Mouse (Mus musculus) neural tube, embryonic 15.5 days (tissue): ENCODE measurements around the gene Drg1. TPM values are rescaled to one million over a fixed set of nuclear protein-coding genes. Genes with fewer than 3 reads are reported as not detected.

Source experiments
- ATAC-seq: fragments of 200-750 bp; cut with Nextera tagmentation; 2 replicates; pipeline ENCODE4 v1.8.0; 2017; ENCODE audit warnings: mild to moderate bottlenecking, moderate TSS enrichment, moderate library complexity; ENCODE audit not compliant: low FRiP score
- H3K27ac ChIP-seq: fragments of 300-500 bp; sonication (generic); replicated peaks from 2 replicates; pipeline ENCODE4 v1.5.1; 2015; ENCODE audit warnings: mild to moderate bottlenecking, inconsistent platforms
- H3K27me3 ChIP-seq: fragments of 300-500 bp; sonication (generic); replicated peaks from 2 replicates; pipeline ENCODE4 v1.6.1; 2015; ENCODE audit warnings: inconsistent platforms
- H3K36me3 ChIP-seq: fragments of 300-500 bp; sonication (generic); 2 replicates; pipeline ENCODE4 v1.6.1; 2015; ENCODE audit warnings: inconsistent platforms
- H3K4me1 ChIP-seq: fragments of 300-500 bp; sonication (generic); 2 replicates; pipeline ENCODE4 v1.6.1; 2015; ENCODE audit warnings: inconsistent platforms
- H3K4me2 ChIP-seq: fragments of 300-500 bp; sonication (generic); 2 replicates; pipeline ENCODE4 v1.6.1; 2015; ENCODE audit warnings: inconsistent platforms, mild to moderate bottlenecking, moderate library complexity
- H3K4me3 ChIP-seq: fragments of 300-500 bp; sonication (generic); replicated peaks from 2 replicates; pipeline ENCODE4 v1.5.1; 2015; ENCODE audit warnings: mild to moderate bottlenecking, inconsistent platforms
- H3K9ac ChIP-seq: fragments of 300-500 bp; sonication (generic); replicated peaks from 2 replicates; pipeline ENCODE4 v1.6.1; 2015; ENCODE audit warnings: mild to moderate bottlenecking, inconsistent platforms
- H3K9me3 ChIP-seq: fragments of 300-500 bp; sonication (generic); replicated peaks from 2 replicates; pipeline ENCODE4 v1.6.1; 2016; ENCODE audit warnings: inconsistent platforms
- WGBS: fragments of 180-500 bp; shearing (Covaris S2); methylation state at CpG from one replicate; pipeline ENCODE4 v1.1.7; 2015; ENCODE audit warnings: mixed read lengths; 5-methylcytosine and 5-hydroxymethylcytosine counted together
- polyA plus RNA-seq: library from polyadenylated mRNA; unstranded; fragments of >200 nt; fragmentation: Nextera tagmentation; extraction: Ambion mirVana; gene quantifications from 2 replicates; pipeline ENCODE4 v1.2.1, GENCODE M21; 2015

Gene Drg1
- polyA plus RNA-seq, 1 experiment from 2014 or later, result 194 TPM

GRCm38 (mm10) chr11:3288521-3289301, 22.5 kb upstream of the Drg1 start, which contains the start of gene Patz1:
Gene Patz1, plus strand, starts transcription at chr11:3288874.
- peak; percentile 21 for ATAC-seq
- Histone ChIP-seq H3K36me3 (peaks cover 2% of the 10 kb centered on the region; the same call in 1 of the 2 replicates), H3K4me1 (peaks cover 50% of the 10 kb centered on the region), H3K27me3 (no peaks in the 10 kb centered on the region), H3K27ac (peak within 1 kb of the TSS; percentile 100), H3K9me3 (no peaks in the 10 kb centered on the region), H3K9ac (peak within 1 kb of the TSS; percentile 96), H3K4me2 (peak within 1 kb of the TSS; percentile 93), H3K4me3 (peak within 1 kb of the TSS; percentile 85)
- WGBS, result under 1% methylated on average over 41 of the region's 41 CpGs

GRCm38 (mm10) chr11:3287921-3288320, 21.7 kb upstream of the Drg1 start:
- ATAC-seq, result no peak
- Histone ChIP-seq H3K9ac (peak overlapping the region; percentile 96; the same call in 1 of the 2 replicates), H3K27me3 (no peaks in the 10 kb centered on the region), H3K4me2 (peak overlapping the region; percentile 93), H3K9me3 (no peaks in the 10 kb centered on the region), H3K36me3 (no peaks in the 10 kb centered on the region), H3K27ac (peak overlapping the region; percentile 100; the same call in 1 of the 2 replicates), H3K4me1 (peaks cover 42% of the 10 kb centered on the region), H3K4me3 (peak overlapping the region; percentile 85)
- 61% methylated on average over 5 of the region's 5 CpGs for WGBS

- H3K9me3 ChIP-seq, result no peaks in the 10 kb centered on the region
- peaks cover 34% of the 10 kb centered on the region for H3K4me1 ChIP-seq
- no peak overlapping the region for H3K4me2 ChIP-seq
- no peak overlapping the region for H3K4me3 ChIP-seq
- no peak overlapping the region for H3K27ac ChIP-seq
- H3K9ac ChIP-seq, result no peak overlapping the region
- no peak for ATAC-seq
- 24% methylated on average over 6 of the region's 6 CpGs for WGBS
- no peaks in the 10 kb centered on the region for H3K27me3 ChIP-seq
- no peaks in the 10 kb centered on the region for H3K36me3 ChIP-seq
Observed at GRCm38 (mm10) chr11:3287131-3287530, 20.9 kb upstream of the Drg1 start.

GRCm38 (mm10) chr11:3285940-3286339, 19.7 kb upstream of the Drg1 start:
- H3K4me2 ChIP-seq, result no peak overlapping the region
- H3K36me3 ChIP-seq, result no peaks in the 10 kb centered on the region
- WGBS, result 95% methylated on average over 3 of the region's 3 CpGs
- no peak overlapping the region for H3K9ac ChIP-seq
- H3K9me3 ChIP-seq, result no peaks in the 10 kb centered on the region
- H3K27me3 ChIP-seq, result no peaks in the 10 kb centered on the region
- H3K4me3 ChIP-seq, result no peak overlapping the region
- no peak for ATAC-seq
- H3K27ac ChIP-seq, result no peak overlapping the region
- H3K4me1 ChIP-seq, result peaks cover 22% of the 10 kb centered on the region

- Histone ChIP-seq H3K27me3 (no peaks in the 10 kb centered on the region), H3K4me2 (no peak overlapping the region), H3K4me3 (no peak overlapping the region), H3K4me1 (peaks cover 16% of the 10 kb centered on the region), H3K36me3 (no peaks in the 10 kb centered on the region), H3K9me3 (no peaks in the 10 kb centered on the region), H3K9ac (no peak overlapping the region), H3K27ac (no peak overlapping the region)
- no peak for ATAC-seq
- 94% methylated on average over 6 of the region's 6 CpGs for WGBS
Observed at GRCm38 (mm10) chr11:3283645-3284044, 17.4 kb upstream of the Drg1 start.

- 90% methylated on average over 6 of the region's 6 CpGs for WGBS
- Histone ChIP-seq H3K9ac (no peak overlapping the region), H3K4me1 (peaks cover 9% of the 10 kb centered on the region), H3K27me3 (no peaks in the 10 kb centered on the region), H3K36me3 (no peaks in the 10 kb centered on the region), H3K4me2 (no peak overlapping the region), H3K27ac (no peak overlapping the region), H3K4me3 (no peak overlapping the region), H3K9me3 (no peaks in the 10 kb centered on the region)
- ATAC-seq, result no peak
Observed at GRCm38 (mm10) chr11:3282887-3283286, 16.7 kb upstream of the Drg1 start.

- Histone ChIP-seq H3K36me3 (no peaks in the 10 kb centered on the region), H3K4me3 (no peak overlapping the region), H3K4me2 (no peak overlapping the region), H3K27me3 (no peaks in the 10 kb centered on the region), H3K27ac (no peak overlapping the region), H3K9ac (no peak overlapping the region), H3K4me1 (no peaks in the 10 kb centered on the region), H3K9me3 (no peaks in the 10 kb centered on the region)
- WGBS, result 84% methylated on average over 2 of the region's 2 CpGs
- ATAC-seq, result no peak
Observed at GRCm38 (mm10) chr11:3279729-3280128, 13.5 kb upstream of the Drg1 start.

- Histone ChIP-seq H3K4me1 (no peaks in the 10 kb centered on the region), H3K4me3 (no peak overlapping the region), H3K4me2 (no peak overlapping the region), H3K27me3 (no peaks in the 10 kb centered on the region), H3K9ac (no peak overlapping the region), H3K27ac (no peak overlapping the region), H3K36me3 (no peaks in the 10 kb centered on the region), H3K9me3 (no peaks in the 10 kb centered on the region)
- WGBS, result 70% methylated on average over 5 of the region's 5 CpGs
- no peak for ATAC-seq
Observed at GRCm38 (mm10) chr11:3278351-3278750, 12.1 kb upstream of the Drg1 start.

- H3K4me3 ChIP-seq, result no peak overlapping the region
Observed at GRCm38 (mm10) chr11:3269241-3269640, 3.0 kb upstream of the Drg1 start.

GRCm38 (mm10) chr11:3267133-3267532, 918 bp upstream of the Drg1 start:
- H3K9me3 ChIP-seq, result no peaks in the 10 kb centered on the region
- H3K4me3 ChIP-seq, result peak overlapping the region; percentile 94
- H3K27ac ChIP-seq, result peak overlapping the region; percentile 95
- 0 out of 2 replicates have a peak, but pooled peaks have one; percentile 6 for ATAC-seq
- 53% methylated on average over 7 of the region's 7 CpGs for WGBS
- H3K27me3 ChIP-seq, result no peaks in the 10 kb centered on the region
- peak overlapping the region; percentile 98 for H3K9ac ChIP-seq
- H3K4me1 ChIP-seq, result peaks cover 34% of the 10 kb centered on the region
- H3K4me2 ChIP-seq, result peak overlapping the region; percentile 71
- H3K36me3 ChIP-seq, result peaks cover 9% of the 10 kb centered on the region

More at GRCm38 (mm10) chr11:3269241-3269640, 3.0 kb upstream of the Drg1 start:
- Histone ChIP-seq H3K27me3 (no peaks in the 10 kb centered on the region), H3K27ac (no peak overlapping the region), H3K4me2 (no peak overlapping the region), H3K36me3 (no peaks in the 10 kb centered on the region), H3K9me3 (no peaks in the 10 kb centered on the region), H3K9ac (no peak overlapping the region), H3K4me1 (peaks cover 21% of the 10 kb centered on the region)
- ATAC-seq, result no peak
- WGBS, result 46% methylated on average over 4 of the region's 4 CpGs

GRCm38 (mm10) chr11:3265291-3266078, 730 bp downstream of the Drg1 start:
- Histone ChIP-seq H3K4me1 (peaks cover 34% of the 10 kb centered on the region), H3K36me3 (peaks cover 22% of the 10 kb centered on the region), H3K27me3 (no peaks in the 10 kb centered on the region), H3K27ac (peak overlapping the region; percentile 95), H3K4me3 (peak overlapping the region; percentile 94), H3K9ac (peak overlapping the region; percentile 98), H3K4me2 (peak overlapping the region; percentile 71), H3K9me3 (no peaks in the 10 kb centered on the region)
- ATAC-seq, result peak; percentile 6
- 1% methylated on average over 26 of the region's 26 CpGs for whole genome bisulfite sequencing
